Mouse (Mus musculus): ENCODE measurements around the gene Heyl. TPM values are rescaled to one million over a fixed set of nuclear protein-coding genes. Genes with fewer than 3 reads are reported as not detected.
"Not testable (repeated sequence)": the region's sequence is repeated elsewhere in the genome, so short reads cannot be mapped to it uniquely, and the experiment has no call there.

The Heyl gene
- total and polyA plus RNA-seq, 3 experiments, result not detected

GRCm38 (mm10) chr4:123282915-123283674, 49.7 kb downstream of the Heyl start:
- not testable (repeated sequence) for DNase-seq (ENCODE audit: low read depth, low spot score)

DNA sequence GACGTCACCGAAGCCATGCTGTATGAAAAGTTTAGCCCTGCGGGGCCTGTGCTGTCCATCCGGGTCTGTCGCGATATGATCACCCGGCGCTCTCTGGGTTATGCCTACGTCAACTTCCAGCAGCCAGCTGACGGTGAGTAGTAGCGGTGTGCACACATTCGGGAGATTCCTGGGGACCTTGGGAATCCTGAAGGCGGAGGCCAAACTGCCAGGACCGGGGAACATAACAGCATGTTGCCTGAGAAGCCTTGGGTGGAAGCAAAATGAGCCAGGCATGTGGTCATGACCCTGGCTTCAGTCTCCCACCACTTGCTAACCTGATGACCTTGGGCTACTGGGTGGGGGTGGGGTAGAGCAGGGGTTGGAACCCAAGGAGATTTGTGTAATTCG, 50.3 kb downstream of the Heyl start:
- peak; percentile 44 for DNase-seq (ENCODE audit: low read depth, low spot score)
- H3K9me3 ChIP-seq (replicated peaks; ENCODE audit: insufficient read depth, low read length); H3K27me3 ChIP-seq (ENCODE audit: control insufficient read depth in 1 of 2, insufficient read depth in 2 of 2, low read length in 2 of 2): not testable (repeated sequence)
- Histone ChIP-seq H3K4me3 (ENCODE audit: control insufficient read depth in 1 of 2, insufficient read depth in 1 of 2, low read depth in 2 of 2, low read length in 2 of 2) (peak overlapping the region; percentile 87 to 98), H3K36me3 (ENCODE audit: control insufficient read depth in 1 of 2, insufficient read depth in 2 of 2, low read length in 2 of 2) (peaks cover 25 to 32% of the 10 kb centered on the region in 2 experiments), H3K9ac (ENCODE audit: control insufficient read depth, low read depth, low read length, poor library complexity, severe bottlenecking) (peak overlapping the region; percentile 95), H3K4me1 (ENCODE audit: control insufficient read depth in 1 of 2, insufficient read depth in 2 of 2, low read length in 2 of 2) (peaks cover 11 to 27% of the 10 kb centered on the region in 2 experiments), H3K79me2 (ENCODE audit: control insufficient read depth, insufficient read depth, low read length, poor library complexity) (peaks cover 52% of the 10 kb centered on the region), H3K27ac (ENCODE audit: control insufficient read depth, low read depth, low read length) (peak overlapping the region; percentile 82)
- TF ChIP-seq POLR2A (IDR thresholded peaks at IDR 0.05; ENCODE audit: control insufficient read depth in 1 of 2, insufficient read depth in 1 of 2, low read depth in 1 of 2, low read length in 2 of 2, poor library complexity in 1 of 2) (0 out of 4 replicates have a peak, but pooled peaks of 1 of the 2 experiments have one; percentile 20), MXI1 (IDR thresholded peaks at IDR 0.05; ENCODE audit: low read depth, low read length) (peak; percentile 20; the same call in 1 of the 2 replicates), HCFC1 (IDR thresholded peaks at IDR 0.05; ENCODE audit: low read depth, low read length) (0 out of 2 replicates have a peak, but pooled peaks have one; percentile 27), ETS1 (IDR thresholded peaks at IDR 0.05; ENCODE audit: low read depth, low read length) (peak; percentile 17; the same call in 1 of the 2 replicates)

More at GRCm38 (mm10) chr4:123282915-123283674, 49.7 kb downstream of the Heyl start:
- H3K27ac ChIP-seq (ENCODE audit: control insufficient read depth, low read depth, low read length), result peak overlapping the region; percentile 77
- peak; percentile 60; the same call in 1 of the 2 replicates for TF ChIP-seq MYC (IDR thresholded peaks at IDR 0.05; ENCODE audit: low read depth, low read length)
- peak; percentile 3; the same call in 1 of the 2 replicates for TF ChIP-seq SIN3A (IDR thresholded peaks at IDR 0.05; ENCODE audit: low read length)
- TF ChIP-seq POLR2A (IDR thresholded peaks at IDR 0.05; ENCODE audit: control insufficient read depth in 1 of 2, insufficient read depth in 1 of 2, low read depth in 1 of 2, low read length in 2 of 2, poor library complexity in 1 of 2), result peak in 1 of 2 experiments; percentile 1; a peak in 1 of 4 replicates
- TF ChIP-seq HCFC1 (IDR thresholded peaks at IDR 0.05; ENCODE audit: low read depth, low read length), result 0 out of 2 replicates have a peak, but pooled peaks have one; percentile 15
- H3K4me3 ChIP-seq (ENCODE audit: control insufficient read depth in 1 of 2, insufficient read depth in 1 of 2, low read depth in 2 of 2, low read length in 2 of 2), result peak overlapping the region; percentile 87 to 98
- H3K27me3 ChIP-seq (ENCODE audit: control insufficient read depth in 1 of 2, insufficient read depth in 2 of 2, low read length in 2 of 2); H3K9me3 ChIP-seq (replicated peaks; ENCODE audit: insufficient read depth, low read length): not testable (repeated sequence)
- peaks cover 20 to 27% of the 10 kb centered on the region in 2 experiments for H3K36me3 ChIP-seq (ENCODE audit: control insufficient read depth in 1 of 2, insufficient read depth in 2 of 2, low read length in 2 of 2)
- H3K9ac ChIP-seq (ENCODE audit: control insufficient read depth, low read depth, low read length, poor library complexity, severe bottlenecking), result peak overlapping the region; percentile 95
- peaks cover 11 to 27% of the 10 kb centered on the region in 2 experiments for H3K4me1 ChIP-seq (ENCODE audit: control insufficient read depth in 1 of 2, insufficient read depth in 2 of 2, low read length in 2 of 2)
- peaks cover 47% of the 10 kb centered on the region for H3K79me2 ChIP-seq (ENCODE audit: control insufficient read depth, insufficient read depth, low read length, poor library complexity)

GRCm38 (mm10) chr4:123284731-123285624, 51.6 kb downstream of the Heyl start:
- Histone ChIP-seq H3K4me3 (ENCODE audit: control insufficient read depth in 1 of 2, insufficient read depth in 1 of 2, low read depth in 2 of 2, low read length in 2 of 2) (peak overlapping the region; percentile 87 to 98), H3K4me1 (ENCODE audit: control insufficient read depth in 1 of 2, insufficient read depth in 2 of 2, low read length in 2 of 2) (peaks cover 11 to 27% of the 10 kb centered on the region in 2 experiments), H3K27me3 (ENCODE audit: control insufficient read depth in 1 of 2, insufficient read depth in 2 of 2, low read length in 2 of 2) (no peaks in the 10 kb centered on the region), H3K9me3 (replicated peaks; ENCODE audit: insufficient read depth, low read length) (no peaks in the 10 kb centered on the region), H3K79me2 (ENCODE audit: control insufficient read depth, insufficient read depth, low read length, poor library complexity) (peaks cover 59% of the 10 kb centered on the region), H3K9ac (ENCODE audit: control insufficient read depth, low read depth, low read length, poor library complexity, severe bottlenecking) (peak overlapping the region; percentile 95), H3K36me3 (ENCODE audit: control insufficient read depth in 1 of 2, insufficient read depth in 2 of 2, low read length in 2 of 2) (peaks cover 32 to 35% of the 10 kb centered on the region in 2 experiments), H3K27ac (ENCODE audit: control insufficient read depth, low read depth, low read length) (peak overlapping the region; percentile 82)
- TF ChIP-seq USF1 (IDR thresholded peaks at IDR 0.05; ENCODE audit: low read depth, low read length), result peak; percentile 38; the same call in 1 of the 2 replicates
- TF ChIP-seq KAT2A (conservative IDR thresholded peaks at IDR 0.05; ENCODE audit: low read depth, low read length), result no peak
- 0 out of 2 replicates have a peak, but pooled peaks have one; percentile 9 for TF ChIP-seq SIN3A (IDR thresholded peaks at IDR 0.05; ENCODE audit: low read length)
- TF ChIP-seq MXI1 (IDR thresholded peaks at IDR 0.05; ENCODE audit: low read depth, low read length), result peak; percentile 9; the same call in 1 of the 2 replicates
- peak; percentile 34 for DNase-seq (ENCODE audit: low read depth, low spot score)

Data from MEL (cell line).